Mouse (Mus musculus) liver, embryonic 13.5 days (tissue): ENCODE results near the gene Tubgcp5. TPM values are rescaled to one million over a fixed set of nuclear protein-coding genes. Genes with fewer than 3 reads are reported as not detected.

Source experiments
- ATAC-seq: fragments of 200-750 bp; cut with Nextera tagmentation; 2 replicates; pipeline ENCODE4 v1.8.0; 2017; ENCODE audit warnings: low read depth, mild to moderate bottlenecking, moderate number of reproducible peaks, moderate library complexity
- DNase-seq: peaks from one replicate; pipeline ENCODE4 v3.0.0; 2022
- H3K27ac ChIP-seq: fragments of 300-500 bp; sonication (generic); 2 replicates; pipeline ENCODE4 v1.5.1; 2015; ENCODE audit warnings: moderate library complexity, mild to moderate bottlenecking, inconsistent platforms
- H3K27me3 ChIP-seq: fragments of 300-500 bp; sonication (generic); 2 replicates; pipeline ENCODE4 v1.6.1; 2015; ENCODE audit warnings: mild to moderate bottlenecking, inconsistent platforms
- H3K36me3 ChIP-seq: fragments of 300-500 bp; sonication (generic); 2 replicates; pipeline ENCODE4 v1.6.1; 2015; ENCODE audit warnings: mild to moderate bottlenecking, inconsistent platforms
- H3K4me1 ChIP-seq: fragments of 300-500 bp; sonication (generic); replicated peaks from 2 replicates; pipeline ENCODE4 v1.6.1; 2015; ENCODE audit warnings: inconsistent platforms
- H3K4me2 ChIP-seq: fragments of 300-500 bp; sonication (generic); 2 replicates; pipeline ENCODE4 v1.6.1; 2015; ENCODE audit warnings: inconsistent platforms, mild to moderate bottlenecking, moderate library complexity
- H3K4me3 ChIP-seq: fragments of 300-500 bp; sonication (generic); replicated peaks from 2 replicates; pipeline ENCODE4 v1.5.1; 2015; ENCODE audit warnings: mild to moderate bottlenecking, inconsistent platforms
- H3K9ac ChIP-seq: fragments of 300-500 bp; sonication (generic); 2 replicates; pipeline ENCODE4 v1.6.1; 2015; ENCODE audit warnings: mild to moderate bottlenecking, inconsistent platforms
- H3K9me3 ChIP-seq: fragments of 300-500 bp; sonication (generic); replicated peaks from 2 replicates; pipeline ENCODE4 v1.6.1; 2016; ENCODE audit warnings: inconsistent platforms
- WGBS: fragments of 180-500 bp; shearing (Covaris S2); methylation state at CpG from one replicate; pipeline ENCODE4 v1.1.7; 2015; ENCODE audit not compliant: insufficient replicate concordance; 5-methylcytosine and 5-hydroxymethylcytosine counted together
- polyA plus RNA-seq: library from polyadenylated mRNA; unstranded; fragments of >200 nt; fragmentation: Nextera tagmentation; extraction: Ambion mirVana; gene quantifications from 2 replicates; pipeline ENCODE4 v1.2.1, GENCODE M21; 2015

The Tubgcp5 gene
- polyA plus RNA-seq, 1 experiment from 2014 or later: 7.9 TPM

DNA sequence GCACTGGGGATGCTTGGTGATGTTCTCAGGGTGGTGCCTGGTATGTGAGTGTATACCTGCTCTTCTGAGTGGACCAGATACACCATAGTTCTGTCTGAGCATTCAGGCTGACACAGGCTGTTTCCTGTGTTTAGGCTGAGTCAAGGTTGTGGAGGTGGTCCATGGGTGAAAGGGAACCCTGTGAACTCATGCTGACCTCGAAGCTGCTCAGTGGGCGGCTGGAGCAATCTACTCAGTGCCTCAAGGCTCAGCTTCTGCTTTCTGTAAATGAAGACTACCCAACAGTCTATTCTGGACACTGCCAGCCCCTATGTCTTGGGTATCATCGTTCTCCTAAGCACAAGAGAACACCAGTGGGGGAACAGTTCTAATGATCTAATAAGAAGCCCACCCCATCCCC lies 61.6 kb downstream of the Tubgcp5 start:
- H3K9me3 ChIP-seq: no peaks in the 10 kb centered on the region
- H3K36me3 ChIP-seq: no peaks in the 10 kb centered on the region
- peaks cover 24% of the 10 kb centered on the region for H3K4me1 ChIP-seq
- no peak for ATAC-seq
- H3K27ac ChIP-seq: no peak overlapping the region
- 22% methylated on average over 3 of the region's 3 CpGs for WGBS
- no peak overlapping the region for H3K4me3 ChIP-seq
- DNase-seq: no peak
- H3K27me3 ChIP-seq: no peaks in the 10 kb centered on the region
- H3K9ac ChIP-seq: no peak overlapping the region
- no peak overlapping the region for H3K4me2 ChIP-seq

DNA sequence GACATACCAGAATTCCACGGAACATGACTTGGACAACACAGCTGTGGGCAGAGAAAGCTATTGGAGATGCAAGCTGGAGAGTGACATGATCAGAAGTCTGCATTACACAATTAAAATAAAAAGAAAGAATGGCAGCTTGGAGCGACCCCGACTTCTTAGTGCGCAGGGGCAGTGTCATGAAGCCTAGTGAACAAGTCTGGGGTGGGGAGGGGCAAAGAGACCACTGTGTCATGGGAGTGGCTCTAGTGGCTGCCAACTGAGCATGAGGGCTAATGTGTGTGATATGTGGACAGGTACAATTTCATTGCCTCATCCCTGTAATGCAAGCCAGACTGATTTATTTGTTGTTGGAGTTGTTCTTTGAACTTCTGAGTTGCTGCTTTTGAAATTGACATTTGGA lies 62.8 kb downstream of the Tubgcp5 start:
- ATAC-seq: no peak
- no peaks in the 10 kb centered on the region for H3K36me3 ChIP-seq
- no peak for DNase-seq
- H3K9ac ChIP-seq: no peak overlapping the region
- H3K27me3 ChIP-seq: no peaks in the 10 kb centered on the region
- H3K4me2 ChIP-seq: no peak overlapping the region
- no peaks in the 10 kb centered on the region for H3K9me3 ChIP-seq
- no peak overlapping the region for H3K4me3 ChIP-seq
- peaks cover 19% of the 10 kb centered on the region; the same call in 1 of the 2 replicates for H3K4me1 ChIP-seq
- H3K27ac ChIP-seq: no peak overlapping the region
- 81% methylated on average over 4 of the region's 4 CpGs for WGBS

DNA sequence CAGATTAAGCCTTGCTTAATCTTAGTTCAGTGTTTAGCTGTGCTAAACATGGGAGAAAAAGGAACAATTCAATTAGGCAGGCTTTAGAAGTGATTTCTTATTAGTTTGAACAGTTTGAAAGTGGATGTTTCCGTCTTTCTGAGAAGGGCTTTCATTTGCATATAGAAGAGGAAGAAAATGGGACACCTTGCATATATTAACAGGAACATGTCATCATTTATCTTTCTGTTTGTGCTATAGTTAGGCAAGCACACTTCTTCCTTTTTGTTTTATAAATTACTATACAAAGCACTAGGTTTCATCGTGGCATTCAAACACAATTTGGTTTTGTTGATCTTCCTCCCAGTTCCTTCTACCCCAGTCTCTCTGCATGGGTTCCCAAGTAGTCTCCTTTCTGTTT lies 63.8 kb downstream of the Tubgcp5 start:
- peaks cover 14% of the 10 kb centered on the region; the same call in 1 of the 2 replicates for H3K4me1 ChIP-seq
- H3K4me3 ChIP-seq: no peak overlapping the region
- no peak for DNase-seq
- H3K4me2 ChIP-seq: no peak overlapping the region
- no peaks in the 10 kb centered on the region for H3K27me3 ChIP-seq
- H3K9me3 ChIP-seq: no peaks in the 10 kb centered on the region
- ATAC-seq: no peak
- no peak overlapping the region for H3K27ac ChIP-seq
- WGBS: 55% methylated on average over 2 of the region's 2 CpGs
- H3K9ac ChIP-seq: no peak overlapping the region
- no peaks in the 10 kb centered on the region for H3K36me3 ChIP-seq

DNA sequence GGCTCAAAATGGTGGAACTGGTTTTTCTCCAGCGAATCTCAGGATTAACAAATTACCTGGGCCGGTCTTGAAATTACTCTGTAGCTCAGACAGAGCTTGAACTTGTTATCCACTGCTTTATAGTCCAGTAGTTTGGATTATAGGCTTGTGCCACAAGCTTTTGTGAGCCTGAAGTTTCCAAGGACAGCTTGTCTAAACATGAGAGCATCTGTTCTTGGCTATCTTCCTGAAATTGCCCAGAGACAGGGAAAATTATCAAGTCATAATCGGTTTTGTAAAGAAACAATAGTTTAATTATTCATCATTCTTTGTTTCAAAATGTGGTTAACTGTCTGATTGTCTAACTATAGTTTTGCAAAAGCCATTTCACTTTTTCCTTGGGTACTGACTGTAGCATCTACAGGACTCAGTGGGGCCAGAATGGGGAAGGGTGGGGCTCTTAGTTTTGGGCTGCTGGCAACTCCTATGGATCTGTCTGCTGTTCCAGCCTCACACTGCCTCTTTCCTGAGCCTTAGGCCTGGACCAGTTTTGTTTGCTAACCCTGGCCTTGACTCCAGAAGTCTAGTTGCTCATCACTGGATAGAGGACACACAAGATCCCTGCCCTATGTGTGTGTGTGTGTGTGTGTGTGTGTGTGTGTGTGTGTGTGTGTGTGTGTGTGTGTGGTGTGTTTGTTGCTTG lies 65.0 kb downstream of the Tubgcp5 start:
- WGBS: 69% methylated on average over 3 of the region's 3 CpGs
- H3K27me3 ChIP-seq: no peaks in the 10 kb centered on the region
- DNase-seq (no peak), ATAC-seq (peak; percentile 5; the same call in 1 of the 2 replicates)
- H3K27ac ChIP-seq: no peak overlapping the region
- H3K4me2 ChIP-seq: no peak overlapping the region
- H3K36me3 ChIP-seq: no peaks in the 10 kb centered on the region
- H3K9me3 ChIP-seq: no peaks in the 10 kb centered on the region
- no peak overlapping the region for H3K9ac ChIP-seq
- peaks cover 12% of the 10 kb centered on the region; the same call in 1 of the 2 replicates for H3K4me1 ChIP-seq
- no peak overlapping the region for H3K4me3 ChIP-seq

DNA sequence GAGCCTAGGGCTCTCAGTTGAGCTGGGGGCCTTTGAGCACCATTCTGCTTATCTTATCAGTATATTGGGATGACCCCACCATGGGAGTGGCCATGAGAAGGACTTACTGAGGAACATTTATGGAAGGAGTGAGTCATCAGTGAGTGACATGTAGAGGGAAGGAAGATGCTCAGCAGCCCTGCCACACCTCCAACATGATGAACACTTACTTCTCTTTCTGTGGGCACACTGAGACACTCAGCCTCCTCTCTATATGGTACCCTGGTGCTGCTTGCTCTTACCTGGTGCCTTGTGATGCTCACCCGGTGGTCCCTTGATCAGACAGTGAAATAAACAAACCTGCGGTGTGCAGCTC lies 65.5 kb downstream of the Tubgcp5 start:
- no peak overlapping the region for H3K27ac ChIP-seq
- no peaks in the 10 kb centered on the region for H3K27me3 ChIP-seq
- WGBS: 74% methylated on average over 2 of the region's 2 CpGs
- no peaks in the 10 kb centered on the region for H3K9me3 ChIP-seq
- no peak overlapping the region for H3K4me3 ChIP-seq
- H3K4me1 ChIP-seq: peaks cover 9% of the 10 kb centered on the region; the same call in 1 of the 2 replicates
- H3K36me3 ChIP-seq: no peaks in the 10 kb centered on the region
- no peak overlapping the region for H3K4me2 ChIP-seq
- H3K9ac ChIP-seq: no peak overlapping the region
- ATAC-seq (peak; percentile 34; the same call in 1 of the 2 replicates), DNase-seq (no peak)

DNA sequence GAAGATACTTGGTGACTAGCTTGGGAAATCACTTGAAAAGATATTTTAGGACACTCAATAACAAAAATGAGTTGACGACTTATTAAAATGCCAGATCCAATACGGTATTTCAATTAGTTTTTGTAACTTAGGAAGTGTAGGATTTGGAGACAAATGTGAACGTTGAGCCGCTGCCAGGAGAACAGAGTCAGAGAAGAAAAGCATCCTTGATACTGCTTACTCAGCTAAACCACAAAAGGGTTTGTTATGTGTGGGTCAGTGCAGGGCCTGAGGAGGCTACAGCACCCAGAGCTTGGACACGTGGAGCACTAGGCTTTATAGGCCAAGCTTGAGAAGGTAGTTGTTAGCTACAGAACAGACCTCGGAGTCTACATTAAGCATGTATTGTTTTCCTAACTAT lies 66.0 kb downstream of the Tubgcp5 start:
- Histone ChIP-seq H3K27ac (no peak overlapping the region), H3K36me3 (no peaks in the 10 kb centered on the region), H3K9me3 (no peaks in the 10 kb centered on the region), H3K4me3 (no peak overlapping the region), H3K9ac (no peak overlapping the region), H3K27me3 (no peaks in the 10 kb centered on the region), H3K4me2 (no peak overlapping the region), H3K4me1 (peaks cover 10% of the 10 kb centered on the region)
- 79% methylated on average over 6 of the region's 6 CpGs for WGBS
- ATAC-seq (no peak), DNase-seq (no peak)

DNA sequence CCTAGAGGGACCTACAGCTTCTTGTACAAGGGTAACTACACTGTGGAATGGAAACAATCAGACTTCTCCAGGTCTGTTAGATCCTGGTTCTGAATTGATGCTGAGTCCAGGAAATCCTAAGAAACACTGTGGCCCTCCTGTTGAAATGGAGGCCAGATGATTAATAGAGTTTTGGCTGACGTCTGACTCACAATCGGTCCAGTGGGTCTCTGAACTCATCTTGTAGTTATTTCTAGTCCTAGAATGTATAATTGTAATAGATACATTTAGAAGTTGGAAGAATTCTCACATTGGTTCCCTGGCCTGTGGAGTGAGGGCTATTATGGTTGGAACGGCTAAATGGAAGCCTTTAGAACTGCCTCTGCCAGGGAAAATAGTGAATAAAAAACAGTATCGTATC lies 67.2 kb downstream of the Tubgcp5 start:
- Histone ChIP-seq H3K4me3 (no peak overlapping the region), H3K9me3 (no peaks in the 10 kb centered on the region), H3K36me3 (no peaks in the 10 kb centered on the region), H3K4me2 (no peak overlapping the region), H3K27ac (no peak overlapping the region), H3K4me1 (peaks cover 17% of the 10 kb centered on the region), H3K9ac (no peak overlapping the region), H3K27me3 (no peaks in the 10 kb centered on the region)
- no peak for DNase-seq
- ATAC-seq: no peak
- WGBS: 74% methylated on average over 4 of the region's 4 CpGs

DNA sequence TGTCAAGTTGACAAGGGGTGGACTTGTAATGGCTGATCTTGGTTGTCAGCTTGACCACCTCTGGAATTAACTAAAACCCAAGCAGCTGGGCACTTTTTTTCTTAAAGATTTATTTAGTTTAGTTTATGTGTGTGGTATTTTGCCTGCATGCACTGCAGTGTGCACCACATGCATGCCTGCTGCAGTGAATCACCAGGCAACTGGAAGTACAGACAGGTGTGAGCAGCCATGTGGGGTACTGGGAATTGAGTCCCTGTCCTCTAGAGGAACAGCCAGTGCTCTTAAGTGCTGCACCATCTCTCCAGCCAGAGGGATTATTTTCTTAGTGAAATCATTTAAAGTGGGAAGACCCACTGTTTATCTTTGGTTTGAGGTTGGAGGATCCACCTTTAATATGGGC lies 71.1 kb downstream of the Tubgcp5 start:
- no peaks in the 10 kb centered on the region for H3K27me3 ChIP-seq

DNA sequence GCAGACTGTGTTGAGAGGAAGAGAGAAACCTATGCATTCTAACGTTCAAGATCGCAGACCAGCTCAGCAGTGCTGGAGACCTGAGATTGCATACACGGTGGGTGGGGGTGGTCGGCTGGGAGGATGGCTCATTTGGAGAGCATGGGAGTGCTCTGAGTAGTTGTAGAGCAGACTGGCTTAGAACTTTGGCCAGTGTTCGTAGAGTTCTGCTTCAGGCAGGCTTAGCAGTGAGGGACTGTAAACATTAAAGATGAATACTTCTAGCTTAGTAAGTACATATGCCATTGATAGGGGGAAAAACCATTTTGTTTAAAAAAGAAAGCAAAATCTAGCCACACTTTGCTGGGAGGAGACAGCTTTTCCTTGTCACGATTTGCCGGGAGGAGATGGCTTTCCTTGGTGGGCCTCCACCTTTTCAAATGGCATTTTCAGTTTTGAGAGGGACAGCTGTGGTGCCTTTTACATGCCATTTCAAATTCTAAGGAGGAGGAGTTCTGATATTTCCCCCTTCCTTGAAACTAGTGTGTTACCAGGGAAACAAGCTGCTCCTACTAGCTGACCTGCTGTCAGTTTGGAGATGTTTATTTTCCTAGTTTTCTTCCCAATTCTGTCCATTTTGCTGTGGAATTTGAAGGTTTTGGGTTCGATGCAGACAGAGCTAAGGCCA lies 71.9 kb downstream of the Tubgcp5 start:
- WGBS: 59% methylated on average over 8 of the region's 8 CpGs
- ATAC-seq: no peak
- Histone ChIP-seq H3K27ac (no peak overlapping the region), H3K4me2 (no peak overlapping the region), H3K36me3 (no peaks in the 10 kb centered on the region), H3K9ac (no peak overlapping the region), H3K4me1 (peaks cover 13% of the 10 kb centered on the region), H3K27me3 (no peaks in the 10 kb centered on the region), H3K9me3 (no peaks in the 10 kb centered on the region), H3K4me3 (no peak overlapping the region)
- no peak for DNase-seq

More for the DNA sequence above, 71.1 kb downstream of the Tubgcp5 start:
- H3K36me3 ChIP-seq: no peaks in the 10 kb centered on the region
- no peak overlapping the region for H3K4me3 ChIP-seq
- DNase-seq (no peak), ATAC-seq (no peak)
- H3K4me2 ChIP-seq: no peak overlapping the region
- H3K9me3 ChIP-seq: no peaks in the 10 kb centered on the region
- H3K9ac ChIP-seq: no peak overlapping the region
- H3K4me1 ChIP-seq: peaks cover 13% of the 10 kb centered on the region
- no peak overlapping the region for H3K27ac ChIP-seq

DNA sequence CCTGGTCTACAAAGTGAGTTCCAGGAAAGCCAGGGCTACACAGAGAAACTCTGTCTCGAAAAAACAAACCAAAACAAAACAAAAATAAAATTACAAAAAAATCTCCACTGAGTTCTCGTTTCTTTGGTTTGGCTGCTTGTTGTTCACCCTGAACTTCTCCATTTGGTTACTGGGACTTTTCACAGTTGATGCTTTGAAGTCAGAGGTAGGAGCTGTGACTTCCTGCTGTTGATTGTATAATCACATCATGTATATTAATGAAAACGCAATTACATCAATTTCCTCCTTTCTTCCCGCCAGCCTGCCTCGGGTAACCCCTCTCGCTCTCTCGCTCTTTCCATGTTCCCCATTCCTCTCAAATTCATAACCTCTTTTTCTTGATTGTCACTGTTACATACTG lies 74.3 kb downstream of the Tubgcp5 start:
- H3K36me3 ChIP-seq: peaks cover 4% of the 10 kb centered on the region; the same call in 1 of the 2 replicates
- no peak overlapping the region for H3K9ac ChIP-seq
- DNase-seq: no peak
- no peaks in the 10 kb centered on the region for H3K9me3 ChIP-seq
- H3K4me1 ChIP-seq: peaks cover 13% of the 10 kb centered on the region
- 73% methylated on average over 7 of the region's 7 CpGs for WGBS
- H3K27me3 ChIP-seq: no peaks in the 10 kb centered on the region
- H3K27ac ChIP-seq: no peak overlapping the region
- no peak for ATAC-seq
- no peak overlapping the region for H3K4me2 ChIP-seq
- H3K4me3 ChIP-seq: no peak overlapping the region

DNA sequence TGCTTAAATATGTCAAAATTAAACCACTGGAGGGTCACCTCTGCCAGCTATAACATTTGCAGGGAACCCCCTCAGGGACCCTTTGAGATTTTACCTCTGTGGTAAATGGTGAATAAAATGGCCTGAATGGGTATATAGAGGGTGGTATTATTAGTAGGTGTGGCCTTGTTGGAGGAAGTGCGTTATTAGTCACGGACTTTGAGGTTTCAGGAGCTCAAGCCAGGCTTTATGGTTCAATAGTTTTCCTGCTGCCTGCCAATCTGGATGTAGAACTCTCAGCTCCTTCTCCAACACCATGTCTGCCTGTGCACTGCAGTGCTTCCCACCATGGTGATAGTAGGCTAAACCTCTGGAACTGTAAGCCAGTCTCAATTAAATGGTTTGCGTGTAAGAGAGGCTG lies 75.3 kb downstream of the Tubgcp5 start:
- WGBS: 74% methylated on average over 3 of the region's 3 CpGs
- Histone ChIP-seq H3K4me2 (no peak overlapping the region), H3K9ac (no peak overlapping the region), H3K36me3 (peaks cover 12% of the 10 kb centered on the region; the same call in 1 of the 2 replicates), H3K27me3 (no peaks in the 10 kb centered on the region), H3K4me1 (peaks cover 13% of the 10 kb centered on the region), H3K27ac (no peak overlapping the region), H3K4me3 (no peak overlapping the region), H3K9me3 (no peaks in the 10 kb centered on the region)
- ATAC-seq: no peak
- no peak for DNase-seq
